Mouse (Mus musculus) liver, embryonic 11.5 days (tissue): ENCODE measurements around the gene Hhipl2. TPM values are rescaled to one million over a fixed set of nuclear protein-coding genes. Genes with fewer than 3 reads are reported as not detected.
A peak's percentile ranks its signal among the peaks of the same experiment; 100 is the strongest.

ENCODE experiments used
- ATAC-seq: fragments of 200-750 bp; cut with Nextera tagmentation; replicated peaks from 2 replicates; pipeline ENCODE4 v1.8.0; 2017; ENCODE audit warnings: moderate number of reproducible peaks, mild to moderate bottlenecking, moderate TSS enrichment, moderate library complexity; ENCODE audit not compliant: low FRiP score
- DNase-seq: peaks from one replicate; pipeline ENCODE4 v3.0.0-alpha.2; 2017; ENCODE audit warnings: low spot score
- H3K27ac ChIP-seq: fragments of 300-500 bp; sonication (generic); 2 replicates; pipeline ENCODE4 v1.5.1; 2014; ENCODE audit warnings: mild to moderate bottlenecking, low read depth, low read length, control low read depth
- H3K27me3 ChIP-seq: fragments of 300-500 bp; sonication (generic); replicated peaks from 2 replicates; pipeline ENCODE4 v1.6.1; 2014; ENCODE audit warnings: low read length, mixed read lengths; ENCODE audit not compliant: control insufficient read depth, insufficient read depth
- H3K36me3 ChIP-seq: fragments of 300-500 bp; sonication (generic); 2 replicates; pipeline ENCODE4 v1.6.1; 2014; ENCODE audit warnings: mild to moderate bottlenecking, low read length, moderate library complexity, mixed read lengths; ENCODE audit not compliant: control insufficient read depth, insufficient read depth
- H3K4me1 ChIP-seq: fragments of 300-500 bp; sonication (generic); replicated peaks from 2 replicates; pipeline ENCODE4 v1.6.1; 2014; ENCODE audit warnings: low read length, mixed read lengths; ENCODE audit not compliant: control insufficient read depth, insufficient read depth
- H3K4me2 ChIP-seq: fragments of 300-500 bp; sonication (generic); 2 replicates; pipeline ENCODE4 v1.6.1; 2014; ENCODE audit warnings: mild to moderate bottlenecking, control low read depth, moderate library complexity
- H3K4me3 ChIP-seq: fragments of 300-500 bp; sonication (generic); 2 replicates; pipeline ENCODE4 v1.5.1; 2014; ENCODE audit warnings: low read depth, low read length, control low read depth
- H3K9ac ChIP-seq: fragments of 300-500 bp; sonication (generic); 2 replicates; pipeline ENCODE4 v1.6.1; 2014; ENCODE audit warnings: low read depth, low read length, control low read depth
- H3K9me3 ChIP-seq: fragments of 300-500 bp; sonication (generic); 2 replicates; pipeline ENCODE4 v1.6.1; 2016; ENCODE audit warnings: low read length, inconsistent platforms, mixed read lengths; ENCODE audit not compliant: control insufficient read depth
- WGBS: fragments of 180-500 bp; shearing (Covaris S2); extraction: QIAGEN DNeasy Blood & Tissue Kit; methylation state at CpG from one replicate; pipeline ENCODE4 v1.1.7; 2014; 5-methylcytosine and 5-hydroxymethylcytosine counted together
- polyA plus RNA-seq: library from polyadenylated mRNA; unstranded; fragments of >200 nt; fragmentation: Nextera tagmentation; extraction: Ambion mirVana; gene quantifications from 2 replicates; pipeline ENCODE4 v1.2.1, GENCODE M21; 2014

The Hhipl2 gene
- polyA plus RNA-seq, 1 experiment from 2014 or later, result 0.10 TPM

GRCm38 (mm10) chr1:183434918-183435317 is 16.9 kb downstream of the Hhipl2 start:
- DNase-seq (no peak), ATAC-seq (no peak)
- Histone ChIP-seq H3K4me1 (no peaks in the 10 kb centered on the region; the same call in 1 of the 2 replicates), H3K27me3 (no peaks in the 10 kb centered on the region), H3K9me3 (no peaks in the 10 kb centered on the region), H3K4me2 (no peak overlapping the region), H3K36me3 (no peaks in the 10 kb centered on the region), H3K27ac (no peak overlapping the region), H3K9ac (no peak overlapping the region), H3K4me3 (no peak overlapping the region)
- WGBS, result 81% methylated on average over 9 of the region's 9 CpGs

GRCm38 (mm10) chr1:183439036-183439435 is 21.0 kb downstream of the Hhipl2 start:
- DNase-seq, result peak; percentile 68
- H3K9ac ChIP-seq, result peak overlapping the region; percentile 43; the same call in 1 of the 2 replicates
- H3K27me3 ChIP-seq, result no peaks in the 10 kb centered on the region
- WGBS, result 24% methylated on average over 22 of the region's 22 CpGs
- peak; percentile 52; the same call in 1 of the 2 replicates for ATAC-seq
- H3K4me3 ChIP-seq, result peak overlapping the region; percentile 33
- no peaks in the 10 kb centered on the region for H3K9me3 ChIP-seq
- no peak overlapping the region for H3K27ac ChIP-seq
- H3K4me2 ChIP-seq, result peak overlapping the region; percentile 59
- H3K36me3 ChIP-seq, result no peaks in the 10 kb centered on the region
- no peaks in the 10 kb centered on the region; the same call in 1 of the 2 replicates for H3K4me1 ChIP-seq

- WGBS, result 27% methylated on average over 19 of the region's 19 CpGs
- Histone ChIP-seq H3K4me1 (no peaks in the 10 kb centered on the region; the same call in 1 of the 2 replicates), H3K27ac (no peak overlapping the region), H3K9ac (no peak overlapping the region), H3K27me3 (no peaks in the 10 kb centered on the region), H3K9me3 (peaks cover 5% of the 10 kb centered on the region; the same call in 1 of the 2 replicates), H3K4me3 (no peak overlapping the region), H3K4me2 (no peak overlapping the region), H3K36me3 (no peaks in the 10 kb centered on the region)
- DNase-seq (peak; percentile 78), ATAC-seq (no peak)
Observed at GRCm38 (mm10) chr1:183442015-183442774, 24.2 kb downstream of the Hhipl2 start.

GRCm38 (mm10) chr1:183453066-183453465 is 35.1 kb downstream of the Hhipl2 start:
- no peaks in the 10 kb centered on the region for H3K9me3 ChIP-seq
- H3K9ac ChIP-seq, result no peak overlapping the region
- H3K27me3 ChIP-seq, result no peaks in the 10 kb centered on the region
- no peak for DNase-seq
- 31% methylated on average over 3 of the region's 3 CpGs for WGBS
- ATAC-seq, result no peak
- H3K36me3 ChIP-seq, result no peaks in the 10 kb centered on the region
- H3K4me3 ChIP-seq, result no peak overlapping the region
- no peaks in the 10 kb centered on the region for H3K4me1 ChIP-seq
- H3K4me2 ChIP-seq, result no peak overlapping the region
- no peak overlapping the region for H3K27ac ChIP-seq

Other genes with a start within 250 kb of the Hhipl2 start
- 7.7 and 7.8 TPM in 2 replicates for gene Disp1, start 196.7 kb upstream of the Hhipl2 start, polyA plus RNA-seq
- 17.6 and 21.1 TPM in 2 replicates for gene Aida, start 121.6 kb upstream of the Hhipl2 start, polyA plus RNA-seq
- gene Brox, start 120.9 kb upstream of the Hhipl2 start, polyA plus RNA-seq, result 27.2 and 33.4 TPM in 2 replicates
- 72.8 and 85.5 TPM in 2 replicates for gene Mia3, start 48.7 kb upstream of the Hhipl2 start, polyA plus RNA-seq
- 12.4 and 13.9 TPM in 2 replicates for gene Taf1a, start 29.2 kb upstream of the Hhipl2 start, polyA plus RNA-seq